Mouse (Mus musculus) kidney, adult 9 months (tissue): Measurements from ENCODE around the gene Znhit2.

ENCODE experiments used
- DNase-seq: peaks from one replicate; pipeline ENCODE4 v3.0.0; 2022

Gene Znhit2

DNA sequence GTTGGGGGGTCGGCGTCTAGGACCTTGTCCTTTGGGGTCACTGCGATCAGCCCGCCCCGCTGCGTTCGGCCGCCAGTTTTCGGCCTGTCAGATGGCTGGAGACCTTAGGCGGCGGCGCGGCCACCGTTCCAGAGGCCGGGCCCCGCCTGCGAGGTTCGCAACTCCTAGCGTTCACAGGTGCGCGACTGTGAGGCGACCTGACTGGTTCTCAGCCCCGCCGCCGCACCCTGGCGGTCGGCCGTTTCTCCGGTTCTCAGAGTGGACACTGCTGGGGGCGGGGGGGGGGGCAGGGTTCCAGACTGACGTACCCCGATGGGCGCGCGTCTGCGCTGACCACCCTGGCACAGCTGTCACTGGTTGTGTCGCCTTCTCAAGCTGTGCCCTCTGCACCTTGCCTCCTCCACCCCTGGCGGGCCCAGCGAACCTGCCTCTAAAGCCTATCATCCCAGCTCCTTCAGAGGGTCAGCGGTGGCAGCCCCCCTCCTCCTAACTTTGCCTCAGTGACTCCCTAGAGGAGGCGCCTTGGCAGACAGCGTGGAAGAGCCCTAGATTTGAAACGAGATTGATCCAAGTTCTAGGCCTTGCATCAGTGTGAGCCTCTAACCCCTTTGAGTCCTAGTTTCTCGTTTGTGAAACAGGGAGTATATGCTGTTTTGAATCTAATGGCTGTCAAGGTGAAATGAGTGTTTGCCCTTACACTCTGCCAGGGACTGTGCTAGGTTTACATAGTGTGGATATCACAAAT is 13.7 kb upstream of the Znhit2 start:
- no peak for DNase-seq

DNA sequence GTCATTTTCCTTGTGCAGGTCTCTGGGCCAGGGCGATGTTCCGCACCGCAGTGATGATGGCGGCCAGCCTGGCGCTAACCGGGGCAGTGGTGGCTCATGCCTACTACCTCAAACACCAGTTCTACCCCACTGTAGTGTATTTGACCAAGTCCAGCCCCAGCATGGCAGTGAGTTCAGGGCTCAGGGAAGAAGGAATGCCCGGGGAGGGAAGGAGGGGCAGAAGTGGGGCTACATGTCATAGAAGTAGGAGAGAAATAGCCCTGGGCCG is 13.2 kb upstream of the Znhit2 start:
- DNase-seq, result peak; percentile 36

GRCm38 (mm10) chr19:6048681-6049410 is 12.1 kb upstream of the Znhit2 start:
- DNase-seq, result peak; percentile 14

- peak; percentile 8 for DNase-seq
These were observed 8.5 kb upstream of the Znhit2 start for GRCm38 (mm10) chr19:6052516-6052915.

GRCm38 (mm10) chr19:6054296-6054695 is 6.7 kb upstream of the Znhit2 start:
- DNase-seq, result peak; percentile 4

DNA sequence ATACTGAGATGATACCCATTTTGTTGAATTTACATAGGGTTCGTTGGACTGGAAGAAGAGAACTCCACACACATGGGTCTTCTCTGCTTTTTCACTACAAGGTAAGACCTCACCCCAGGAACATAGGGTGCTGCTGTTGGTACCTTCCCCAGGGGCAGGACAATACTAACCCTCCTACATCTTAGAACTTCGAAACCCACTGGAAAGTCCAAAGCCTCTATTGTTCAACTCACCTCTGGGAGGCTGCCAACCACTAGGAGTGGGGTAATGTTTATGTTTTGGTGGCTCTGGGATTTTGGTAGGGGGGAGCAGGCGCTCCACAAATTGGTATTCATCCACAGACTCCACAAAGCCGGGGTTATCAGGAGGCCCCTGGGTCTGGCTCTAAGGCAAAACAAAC is 4.3 kb upstream of the Znhit2 start:
- no peak for DNase-seq

- DNase-seq, result peak; percentile 99
These were observed 3.5 kb upstream of the Znhit2 start, which contains the start of the genes Mrpl49 and Fau for GRCm38 (mm10) chr19:6057313-6058096. Gene Mrpl49 (minus strand): TSS chr19:6057785. Gene Fau (plus strand): TSS chr19:6057844.

DNA sequence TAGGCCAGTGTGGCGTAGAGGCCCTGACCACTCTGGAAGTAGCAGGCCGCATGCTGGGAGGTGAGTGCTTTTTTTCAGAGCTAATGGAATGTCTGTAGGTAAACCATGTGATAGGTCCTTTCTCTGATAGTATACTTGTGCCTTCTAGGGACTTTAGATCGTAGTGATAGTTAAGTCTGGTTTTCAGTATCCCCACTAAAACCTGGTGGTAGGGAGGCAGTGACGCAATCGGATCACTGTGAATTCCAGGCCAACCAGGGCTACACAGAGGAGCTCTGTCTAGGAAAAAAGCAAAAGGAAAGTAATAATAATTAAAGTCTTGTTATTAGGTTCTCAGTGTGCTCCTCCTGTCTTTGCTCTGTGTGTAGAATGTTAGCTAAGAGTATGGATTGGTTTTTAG is 2.5 kb upstream of the Znhit2 start:
- DNase-seq, result no peak

GRCm38 (mm10) chr19:6058966-6059365 is 2.0 kb upstream of the Znhit2 start:
- peak; percentile 64 for DNase-seq

DNA sequence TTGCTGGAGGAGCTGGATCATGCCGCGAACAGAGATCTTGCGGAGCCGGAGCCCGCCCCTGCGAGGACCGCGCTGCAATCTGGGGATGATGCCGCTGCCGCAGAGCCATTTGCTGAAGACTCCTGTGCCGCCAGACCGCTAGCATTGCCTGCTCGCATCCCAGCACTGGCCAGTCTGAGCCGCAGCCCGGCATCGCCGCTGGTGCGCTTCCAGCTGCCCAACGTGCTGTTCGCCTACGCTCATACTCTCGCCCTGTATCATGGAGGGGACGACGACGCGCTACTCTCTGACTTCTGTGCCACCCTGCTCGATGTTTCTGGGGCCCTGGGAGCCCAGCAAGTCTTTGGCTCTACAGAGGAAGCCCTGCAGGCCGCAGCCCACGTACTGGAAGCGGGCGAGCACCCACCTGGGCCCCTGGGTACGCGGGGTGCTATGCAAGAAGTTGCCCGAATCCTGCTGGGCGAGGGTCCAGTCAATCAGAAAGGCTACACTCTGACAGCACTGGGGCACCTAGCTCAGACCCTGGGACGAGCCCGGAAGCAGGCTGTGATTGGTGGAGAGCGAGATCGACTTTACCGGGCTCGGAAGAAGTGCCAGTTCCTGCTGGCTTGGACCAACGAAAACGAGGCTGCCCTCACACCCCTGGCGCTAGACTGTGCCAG is 780 bp downstream of the Znhit2 start:
- peak; percentile 58 for DNase-seq

DNA sequence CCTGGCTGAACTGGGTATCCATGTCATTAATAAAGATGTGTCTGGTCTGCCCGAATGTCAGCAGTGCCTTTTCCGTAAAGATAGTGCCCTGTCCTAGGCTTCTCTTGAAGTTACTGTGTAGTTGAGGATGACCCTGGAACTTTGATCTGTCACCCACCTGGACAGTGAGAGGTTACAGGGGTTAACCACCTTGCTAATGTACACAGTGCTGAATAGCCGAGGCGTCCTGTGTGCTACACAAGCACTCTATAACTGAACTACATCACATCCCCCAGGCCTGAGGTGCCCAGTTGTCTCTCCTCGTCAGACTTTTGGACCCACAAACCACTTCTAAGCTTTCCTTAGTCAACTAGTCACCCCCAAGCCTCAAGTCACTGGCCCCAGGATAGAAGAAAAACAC is 1.4 kb downstream of the Znhit2 start:
- no peak for DNase-seq

- DNase-seq, result no peak
These were observed 2.1 kb downstream of the Znhit2 start for GRCm38 (mm10) chr19:6063081-6063480.

GRCm38 (mm10) chr19:6066571-6066970 is 5.6 kb downstream of the Znhit2 start:
- DNase-seq, result no peak

- peak; percentile 87 for DNase-seq
These were observed 6.2 kb downstream of the Znhit2 start for GRCm38 (mm10) chr19:6067011-6067723.

DNA sequence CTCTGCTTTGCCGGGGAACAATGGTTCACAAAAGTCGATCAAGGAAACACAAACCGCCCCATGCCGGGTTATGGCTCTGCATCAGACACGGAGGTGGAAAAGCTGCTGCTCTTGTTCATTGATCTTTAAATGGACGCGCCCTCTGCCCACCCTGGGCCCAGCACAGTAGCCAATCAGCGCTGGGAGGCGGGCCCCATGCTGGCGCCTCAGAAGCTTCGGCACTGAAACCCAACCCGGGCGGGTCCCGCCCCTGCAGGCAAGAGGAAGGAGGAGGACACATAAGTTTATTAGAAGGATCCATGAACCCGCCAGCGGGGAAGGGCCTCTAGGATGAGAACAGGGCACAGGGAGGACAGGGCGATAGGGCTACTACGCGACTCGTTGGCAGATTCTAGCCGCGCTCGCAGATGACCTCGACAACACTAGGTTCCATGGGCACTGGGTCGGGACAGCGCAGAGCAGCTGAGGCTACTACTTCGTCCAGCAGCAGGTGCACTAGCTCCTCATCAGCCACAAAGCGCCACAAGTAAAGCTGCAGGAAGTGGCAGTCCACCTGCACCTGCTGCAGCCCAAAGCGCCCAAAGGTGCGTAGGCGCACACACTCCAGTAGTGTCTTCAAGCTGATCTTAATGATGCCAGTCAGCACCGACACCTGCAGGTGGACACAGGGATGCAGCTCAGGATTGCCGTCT is 6.9 kb downstream of the Znhit2 start, which contains the start of gene Tm7sf2:
Tm7sf2 (minus strand) TSS at position 650 of the 692 bp plus-strand sequence.
- DNase-seq, result peak; percentile 95

GRCm38 (mm10) chr19:6068951-6069350 is 8.0 kb downstream of the Znhit2 start:
- DNase-seq, result no peak

GRCm38 (mm10) chr19:6069851-6070250 is 8.9 kb downstream of the Znhit2 start:
- DNase-seq, result no peak

- no peak for DNase-seq
These were observed 9.7 kb downstream of the Znhit2 start for GRCm38 (mm10) chr19:6070571-6071250.

- DNase-seq, result no peak
These were observed 10.3 kb downstream of the Znhit2 start for GRCm38 (mm10) chr19:6071261-6071660.

- DNase-seq, result no peak
These were observed 12.9 kb downstream of the Znhit2 start for GRCm38 (mm10) chr19:6073889-6074288.
